Mouse (Mus musculus): ENCODE measurements around the gene Sgsm1. TPM values are rescaled to one million over a fixed set of nuclear protein-coding genes. Genes with fewer than 3 reads are reported as not detected.

Gene Sgsm1
- polyA plus RNA-seq, 1 experiment from 2014 or later = 3.2 TPM

DNA sequence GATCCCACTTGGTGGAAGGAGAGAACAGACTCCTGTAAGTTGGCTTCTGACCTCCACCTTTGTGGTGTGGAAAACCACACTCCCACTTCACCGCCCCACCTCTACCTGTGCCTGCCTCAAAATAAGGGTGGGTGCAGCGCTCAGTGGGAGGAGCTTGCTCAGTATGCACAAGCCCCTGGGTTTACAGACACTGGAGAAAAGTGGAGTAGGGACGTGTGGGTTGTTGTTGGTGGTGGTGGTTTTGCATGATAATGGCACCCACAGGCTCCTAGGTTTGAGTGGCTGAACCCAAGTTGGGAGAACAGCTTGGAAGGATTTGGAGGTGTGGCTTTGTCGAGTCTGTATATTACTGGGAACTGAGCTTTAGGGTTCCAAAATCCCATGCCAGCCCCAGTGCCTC lies 22.3 kb upstream of the Sgsm1 start:
- Histone ChIP-seq H3K9ac (ENCODE audit: low read length) (no peak overlapping the region), H3K4me3 (ENCODE audit: low read depth, low read length) (no peak overlapping the region), H3K4me1 (replicated peaks; ENCODE audit: control insufficient read depth, insufficient read depth) (no peaks in the 10 kb centered on the region), H3K9me3 (ENCODE audit: control insufficient read depth, low read length) (no peaks in the 10 kb centered on the region), H3K36me3 (ENCODE audit: control insufficient read depth, insufficient read depth, low read length) (no peaks in the 10 kb centered on the region), H3K27me3 (ENCODE audit: control insufficient read depth, insufficient read depth, low read length) (no peaks in the 10 kb centered on the region; the same call in 1 of the 2 replicates), H3K27ac (replicated peaks) (no peak overlapping the region), H3K4me2 (replicated peaks; ENCODE audit: low read depth) (no peak overlapping the region)
- ATAC-seq (ENCODE audit: low FRiP score, low TSS enrichment) (no peak), DNase-seq (ENCODE audit: low spot score) (no peak)
- TF ChIP-seq CTCF (IDR thresholded peaks at IDR 0.05; ENCODE audit: low read depth) = no peak
- TF ChIP-seq EP300 (optimal IDR thresholded peaks at IDR 0.05) = no peak
- 47% methylated on average over 4 of the region's 4 CpGs for WGBS

DNA sequence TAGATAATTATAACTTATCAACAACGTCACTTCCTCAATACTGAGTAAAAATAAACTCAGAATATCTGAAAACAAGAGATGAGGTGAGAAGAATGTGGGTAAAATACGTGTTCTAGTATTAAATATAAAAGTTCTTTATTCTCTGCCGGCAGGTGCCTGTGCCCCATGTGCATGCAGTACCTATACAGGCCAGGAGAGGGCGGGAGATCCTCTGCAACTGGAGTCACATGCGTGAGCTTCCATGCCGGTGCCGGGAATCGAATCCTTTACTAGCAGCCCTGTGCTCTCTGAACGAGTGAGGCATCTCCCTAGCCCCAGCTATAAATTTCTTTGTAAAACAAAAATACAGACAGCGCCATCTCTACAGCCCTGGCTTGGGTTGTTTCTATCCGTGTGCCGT lies 21.7 kb upstream of the Sgsm1 start:
- Histone ChIP-seq H3K4me1 (replicated peaks; ENCODE audit: control insufficient read depth, insufficient read depth) (no peaks in the 10 kb centered on the region), H3K27ac (replicated peaks) (no peak overlapping the region), H3K9ac (ENCODE audit: low read length) (no peak overlapping the region), H3K4me2 (replicated peaks; ENCODE audit: low read depth) (no peak overlapping the region), H3K27me3 (ENCODE audit: control insufficient read depth, insufficient read depth, low read length) (no peaks in the 10 kb centered on the region; the same call in 1 of the 2 replicates), H3K4me3 (ENCODE audit: low read depth, low read length) (no peak overlapping the region), H3K36me3 (ENCODE audit: control insufficient read depth, insufficient read depth, low read length) (no peaks in the 10 kb centered on the region), H3K9me3 (ENCODE audit: control insufficient read depth, low read length) (no peaks in the 10 kb centered on the region)
- ATAC-seq (ENCODE audit: low FRiP score, low TSS enrichment) (no peak), DNase-seq (ENCODE audit: low spot score) (no peak)
- WGBS = 39% methylated on average over 12 of the region's 12 CpGs
- TF ChIP-seq EP300 (optimal IDR thresholded peaks at IDR 0.05) (no peak), CTCF (IDR thresholded peaks at IDR 0.05; ENCODE audit: low read depth) (peak; percentile 63)

DNA sequence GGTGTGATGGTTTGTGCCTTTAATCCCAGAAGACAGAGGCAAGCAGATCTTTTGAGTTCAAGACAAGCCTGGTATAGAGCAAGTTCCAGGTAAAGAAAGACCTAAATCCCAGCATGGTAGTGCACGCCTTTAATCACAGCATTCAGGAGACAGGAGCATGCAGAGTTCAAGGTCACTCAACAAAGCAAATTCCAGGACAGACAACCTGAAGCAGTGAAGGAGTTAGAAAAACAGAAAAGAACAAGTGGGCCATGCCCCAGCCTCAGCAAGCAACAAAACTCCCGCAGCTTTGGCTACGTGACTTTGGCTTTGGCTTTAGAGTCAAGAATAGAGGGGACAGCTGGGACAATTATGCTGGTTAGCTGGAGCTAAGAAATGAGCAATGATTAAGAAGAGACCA lies 19.6 kb upstream of the Sgsm1 start:
- no peak for TF ChIP-seq EP300 (optimal IDR thresholded peaks at IDR 0.05)
- no peak for TF ChIP-seq CTCF (IDR thresholded peaks at IDR 0.05; ENCODE audit: low read depth)
- no peak for ATAC-seq (ENCODE audit: low FRiP score, low TSS enrichment)
- Histone ChIP-seq H3K9ac (ENCODE audit: low read length) (no peak overlapping the region), H3K4me1 (replicated peaks; ENCODE audit: control insufficient read depth, insufficient read depth) (no peaks in the 10 kb centered on the region), H3K36me3 (ENCODE audit: control insufficient read depth, insufficient read depth, low read length) (no peaks in the 10 kb centered on the region), H3K27me3 (ENCODE audit: control insufficient read depth, insufficient read depth, low read length) (no peaks in the 10 kb centered on the region), H3K27ac (replicated peaks) (no peak overlapping the region), H3K4me2 (replicated peaks; ENCODE audit: low read depth) (no peak overlapping the region), H3K9me3 (ENCODE audit: control insufficient read depth, low read length) (no peaks in the 10 kb centered on the region), H3K4me3 (ENCODE audit: low read depth, low read length) (no peak overlapping the region)
- DNase-seq (ENCODE audit: low spot score) = no peak
- 77% methylated on average over 3 of the region's 3 CpGs for WGBS

DNA sequence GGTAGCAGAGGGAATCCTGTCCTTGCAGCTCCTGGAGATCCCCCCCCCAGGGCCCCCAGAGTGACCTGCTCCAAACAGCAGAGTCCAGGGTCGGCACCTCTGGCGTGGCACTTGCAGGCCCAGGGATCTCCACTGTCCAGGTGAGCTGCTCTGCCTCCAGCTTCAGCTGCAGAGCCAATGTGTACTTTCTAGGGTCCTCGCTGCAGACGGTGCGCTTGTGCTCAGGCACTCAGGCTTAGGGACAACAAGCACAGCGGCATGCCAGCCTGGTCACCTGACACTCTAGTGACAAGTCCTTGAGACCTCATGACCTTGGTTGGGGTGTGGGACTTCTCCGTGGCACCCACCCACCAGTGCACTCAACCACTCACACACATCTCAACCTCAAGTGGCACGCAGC lies 18.9 kb upstream of the Sgsm1 start:
- Histone ChIP-seq H3K4me2 (replicated peaks; ENCODE audit: low read depth) (no peak overlapping the region), H3K4me3 (ENCODE audit: low read depth, low read length) (no peak overlapping the region), H3K27me3 (ENCODE audit: control insufficient read depth, insufficient read depth, low read length) (no peaks in the 10 kb centered on the region; the same call in 1 of the 2 replicates), H3K4me1 (replicated peaks; ENCODE audit: control insufficient read depth, insufficient read depth) (no peaks in the 10 kb centered on the region; the same call in 1 of the 2 replicates), H3K9ac (ENCODE audit: low read length) (no peak overlapping the region), H3K36me3 (ENCODE audit: control insufficient read depth, insufficient read depth, low read length) (no peaks in the 10 kb centered on the region), H3K27ac (replicated peaks) (no peak overlapping the region), H3K9me3 (ENCODE audit: control insufficient read depth, low read length) (no peaks in the 10 kb centered on the region)
- ATAC-seq (ENCODE audit: low FRiP score, low TSS enrichment) = no peak
- WGBS = 90% methylated on average over 8 of the region's 8 CpGs
- TF ChIP-seq CTCF (IDR thresholded peaks at IDR 0.05; ENCODE audit: low read depth) (no peak), EP300 (optimal IDR thresholded peaks at IDR 0.05) (no peak)
- no peak for DNase-seq (ENCODE audit: low spot score)

DNA sequence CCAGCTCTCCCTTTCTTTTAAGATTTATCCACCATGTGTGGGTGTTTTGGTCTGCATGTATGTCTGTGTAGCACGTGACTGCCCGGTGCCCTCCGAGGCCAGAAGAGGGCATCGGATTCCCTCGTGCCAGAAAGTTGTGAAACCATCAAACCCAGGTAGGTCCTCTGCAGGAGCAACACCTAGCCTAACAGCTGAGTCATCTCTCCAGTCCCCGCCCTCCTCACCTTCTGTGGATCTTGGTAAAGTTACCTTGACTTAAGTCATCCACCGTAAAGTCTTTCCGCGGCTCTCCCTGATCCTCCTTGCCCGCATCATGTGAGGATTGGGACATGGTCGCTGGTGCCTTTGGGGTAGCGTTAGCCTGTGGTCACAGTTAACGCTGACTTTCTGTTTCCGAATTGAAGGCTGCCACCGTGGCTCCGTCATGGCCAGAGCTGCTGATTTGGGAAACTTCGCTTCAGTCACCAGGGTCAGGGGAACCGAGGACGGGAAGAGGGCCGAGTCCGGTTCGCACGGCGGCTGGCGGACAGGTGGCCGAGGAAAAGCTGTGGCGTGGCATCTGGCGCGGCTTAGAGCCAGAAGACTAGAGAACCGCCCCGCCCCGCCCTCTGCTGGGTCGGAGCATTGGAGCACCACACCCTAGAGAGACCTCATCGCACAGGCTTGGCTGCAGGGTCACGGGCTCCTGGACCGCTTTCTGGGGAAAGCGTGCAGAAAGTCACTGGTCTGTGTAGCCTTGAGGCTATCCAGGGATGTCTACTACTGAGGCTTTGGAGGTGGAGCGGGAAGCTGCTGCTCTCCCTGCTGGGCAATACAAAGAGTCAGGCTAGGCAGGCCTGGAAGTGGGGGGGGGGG lies 13.4 kb upstream of the Sgsm1 start:
- ATAC-seq (ENCODE audit: low FRiP score, low TSS enrichment) (peak; percentile 86), DNase-seq (ENCODE audit: low spot score) (peak; percentile 71)
- 4% methylated on average over 38 of the region's 38 CpGs for WGBS
- Histone ChIP-seq H3K9me3 (ENCODE audit: control insufficient read depth, low read length) (no peaks in the 10 kb centered on the region), H3K9ac (ENCODE audit: low read length) (0 out of 2 replicates have a peak overlapping the region, but pooled peaks have one; percentile 13), H3K27me3 (ENCODE audit: control insufficient read depth, insufficient read depth, low read length) (no peaks in the 10 kb centered on the region; the same call in 1 of the 2 replicates), H3K36me3 (ENCODE audit: control insufficient read depth, insufficient read depth, low read length) (no peaks in the 10 kb centered on the region), H3K4me2 (replicated peaks; ENCODE audit: low read depth) (peak overlapping the region; percentile 66), H3K27ac (replicated peaks) (no peak overlapping the region), H3K4me3 (ENCODE audit: low read depth, low read length) (peak overlapping the region; percentile 37), H3K4me1 (replicated peaks; ENCODE audit: control insufficient read depth, insufficient read depth) (no peaks in the 10 kb centered on the region; the same call in 1 of the 2 replicates)
- TF ChIP-seq EP300 (optimal IDR thresholded peaks at IDR 0.05) (no peak), CTCF (IDR thresholded peaks at IDR 0.05; ENCODE audit: low read depth) (0 out of 2 replicates have a peak, but pooled peaks have one; percentile 17)

DNA sequence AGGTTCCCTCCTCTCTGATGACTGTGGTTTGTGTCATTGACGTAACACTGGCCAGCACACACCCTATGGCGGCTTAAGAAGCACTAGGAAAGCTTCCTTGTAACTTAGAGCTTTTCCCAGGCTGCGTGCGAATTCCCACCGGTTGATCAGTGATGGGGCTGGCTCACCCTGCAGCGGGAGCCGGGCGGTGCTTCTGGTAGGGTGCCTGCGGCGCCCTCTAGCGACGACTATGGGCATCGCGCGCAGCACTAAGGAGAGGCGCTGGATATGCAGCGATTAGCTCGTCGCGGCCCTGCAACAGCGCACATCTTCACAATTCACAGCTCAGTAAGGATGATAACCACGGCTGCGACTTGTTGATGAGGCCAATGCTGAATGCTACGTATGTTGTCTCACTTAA lies 3.4 kb upstream of the Sgsm1 start:
- WGBS = under 1% methylated on average over 24 of the region's 24 CpGs
- no peaks in the 10 kb centered on the region for H3K27me3 ChIP-seq (ENCODE audit: control insufficient read depth, insufficient read depth, low read length)
- ATAC-seq (ENCODE audit: low FRiP score, low TSS enrichment) = peak; percentile 41
- H3K4me1 ChIP-seq (replicated peaks; ENCODE audit: control insufficient read depth, insufficient read depth) = no peaks in the 10 kb centered on the region
- H3K9me3 ChIP-seq (ENCODE audit: control insufficient read depth, low read length) = 0 out of 2 replicates have a peak, but pooled peaks cover 4% of the 10 kb centered on the region
- TF ChIP-seq EP300 (optimal IDR thresholded peaks at IDR 0.05) = no peak
- TF ChIP-seq CTCF (IDR thresholded peaks at IDR 0.05; ENCODE audit: low read depth) = peak; percentile 88
- H3K4me2 ChIP-seq (replicated peaks; ENCODE audit: low read depth) = no peak overlapping the region; the same call in 1 of the 2 replicates
- no peak overlapping the region for H3K9ac ChIP-seq (ENCODE audit: low read length)
- peak; percentile 85 for DNase-seq (ENCODE audit: low spot score)
- no peak overlapping the region for H3K4me3 ChIP-seq (ENCODE audit: low read depth, low read length)
- no peaks in the 10 kb centered on the region for H3K36me3 ChIP-seq (ENCODE audit: control insufficient read depth, insufficient read depth, low read length)
- H3K27ac ChIP-seq (replicated peaks) = no peak overlapping the region

Measured in stomach, postnatal 0 days (tissue).